Mouse (Mus musculus) forebrain, embryonic 11.5 days (tissue): ENCODE data around the gene Arrdc4. TPM values are rescaled to one million over a fixed set of nuclear protein-coding genes. Genes with fewer than 3 reads are reported as not detected.

Source experiments
- ATAC-seq: fragments of 200-750 bp; cut with Nextera tagmentation; replicated peaks from 2 replicates; pipeline ENCODE4 v1.8.0; 2017; ENCODE audit warnings: moderate TSS enrichment; ENCODE audit not compliant: low FRiP score
- DNase-seq: peaks from one replicate; pipeline ENCODE4 v3.0.0-alpha.2; 2017; ENCODE audit warnings: low spot score
- H3K27ac ChIP-seq: fragments of 300-500 bp; sonication (generic); 2 replicates; pipeline ENCODE4 v1.5.1; 2014; ENCODE audit warnings: low read depth, low read length
- H3K27me3 ChIP-seq: fragments of 300-500 bp; sonication (generic); 2 replicates; pipeline ENCODE4 v1.6.1; 2014; ENCODE audit warnings: mild to moderate bottlenecking, low read length, mixed read lengths; ENCODE audit not compliant: control insufficient read depth, insufficient read depth
- H3K36me3 ChIP-seq: fragments of 300-500 bp; sonication (generic); 2 replicates; pipeline ENCODE4 v1.6.1; 2014; ENCODE audit warnings: mild to moderate bottlenecking, low read length, moderate library complexity, mixed read lengths; ENCODE audit not compliant: control insufficient read depth, insufficient read depth
- H3K4me1 ChIP-seq: fragments of 300-500 bp; sonication (generic); replicated peaks from 2 replicates; pipeline ENCODE4 v1.6.1; 2014; ENCODE audit warnings: low read length, mixed read lengths; ENCODE audit not compliant: control insufficient read depth, insufficient read depth
- H3K4me2 ChIP-seq: fragments of 300-500 bp; sonication (generic); 2 replicates; pipeline ENCODE4 v1.6.1; 2014; ENCODE audit warnings: low read depth, mild to moderate bottlenecking, low read length, moderate library complexity, mixed read lengths; ENCODE audit not compliant: severe bottlenecking
- H3K4me3 ChIP-seq: fragments of 300-500 bp; sonication (generic); 2 replicates; pipeline ENCODE4 v1.5.1; 2014; ENCODE audit warnings: low read depth, low read length
- H3K9ac ChIP-seq: fragments of 300-500 bp; sonication (generic); 2 replicates; pipeline ENCODE4 v1.6.1; 2014; ENCODE audit warnings: low read length
- H3K9me3 ChIP-seq: fragments of 300-500 bp; sonication (generic); 2 replicates; pipeline ENCODE4 v1.6.1; 2016; ENCODE audit warnings: low read length, mixed read lengths; ENCODE audit not compliant: control insufficient read depth
- WGBS: fragments of 180-500 bp; shearing (Covaris S2); extraction: QIAGEN DNeasy Blood & Tissue Kit; methylation state at CpG from one replicate; pipeline ENCODE4 v1.1.7; 2014; 5-methylcytosine and 5-hydroxymethylcytosine counted together
- polyA plus RNA-seq: library from polyadenylated mRNA; unstranded; fragments of >200 nt; fragmentation: Nextera tagmentation; extraction: Ambion mirVana; gene quantifications from 2 replicates; pipeline ENCODE4 v1.2.1, GENCODE M21; 2014

Gene Arrdc4
- polyA plus RNA-seq, result 16.6 and 18.6 TPM in 2 replicates

DNA sequence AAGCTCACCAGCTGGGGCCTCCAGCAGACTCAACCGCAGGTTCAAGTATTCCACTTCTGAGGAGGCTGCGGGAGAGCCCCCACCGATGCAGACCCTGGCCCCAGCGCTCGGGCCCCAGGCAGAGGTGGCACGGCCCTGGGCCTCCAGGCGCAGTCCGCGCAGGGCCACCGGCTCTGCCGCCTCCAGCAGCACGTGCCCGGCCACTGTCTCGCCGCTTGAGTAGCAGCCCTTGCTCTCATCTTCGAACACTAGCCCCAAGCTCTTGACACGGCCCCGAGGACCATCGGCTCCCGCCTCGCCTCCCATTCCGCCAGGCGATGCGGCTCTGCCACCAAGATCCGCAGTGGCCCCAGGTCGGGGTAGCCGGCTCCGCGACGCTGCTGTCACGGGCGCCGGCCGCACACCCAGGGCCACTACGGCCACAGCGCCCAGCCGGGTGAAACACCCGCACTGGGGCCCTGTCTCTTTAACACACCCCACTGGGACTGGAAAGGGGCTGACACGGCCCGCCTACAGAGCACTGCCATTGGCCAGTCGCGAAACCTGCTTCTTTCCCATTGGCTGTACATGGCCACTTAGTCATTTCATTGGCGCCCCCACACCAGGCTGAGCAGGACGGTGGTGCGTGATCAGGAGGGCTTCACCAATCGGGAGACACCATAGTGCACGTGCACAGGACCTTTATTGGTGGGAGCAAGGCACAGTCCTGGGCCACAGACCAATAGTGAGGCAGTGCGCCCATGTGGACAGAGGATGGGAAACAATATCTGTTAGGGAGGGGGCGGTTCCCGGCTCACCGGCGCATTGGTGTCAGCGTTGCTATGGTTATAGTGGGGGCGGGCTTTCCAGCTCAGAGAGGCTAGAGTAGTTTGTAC lies at the start of gene Arrdc4:
Arrdc4 (minus strand) TSS at position 481 of the 875 bp plus-strand sequence.
- H3K27ac ChIP-seq, result peak within 1 kb of the TSS; percentile 37; the same call in 1 of the 2 replicates
- H3K4me1 ChIP-seq, result peaks cover 2% of the 10 kb centered on the region; the same call in 1 of the 2 replicates
- no peaks in the 10 kb centered on the region for H3K27me3 ChIP-seq
- peak within 1 kb of the TSS; percentile 72 for H3K4me3 ChIP-seq
- H3K9me3 ChIP-seq, result no peaks in the 10 kb centered on the region
- no peaks in the 10 kb centered on the region for H3K36me3 ChIP-seq
- under 1% methylated on average over 54 of the region's 54 CpGs for WGBS
- DNase-seq, result peak; percentile 97
- ATAC-seq, result peak; percentile 100
- H3K4me2 ChIP-seq, result peak within 1 kb of the TSS; percentile 83
- peak within 1 kb of the TSS; percentile 70 for H3K9ac ChIP-seq

DNA sequence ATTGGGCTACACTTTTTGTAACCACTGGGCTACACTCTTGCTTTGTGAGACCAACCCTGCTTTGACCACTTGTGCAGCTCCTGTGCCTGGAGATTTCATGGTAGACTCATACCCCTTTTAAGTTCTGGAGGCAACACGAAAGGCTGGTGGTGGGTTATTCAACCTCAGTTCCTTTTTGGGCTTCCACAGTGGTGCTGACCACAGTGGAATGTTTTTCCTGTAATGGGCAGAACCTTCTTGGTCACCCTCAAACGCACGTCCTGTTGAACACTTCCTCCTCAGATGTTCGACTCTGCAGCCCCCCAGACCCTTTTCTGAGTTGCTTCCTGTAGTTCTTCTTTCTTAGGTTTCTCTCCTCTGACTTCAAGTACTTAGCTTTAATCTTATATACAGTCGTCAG lies 46.5 kb upstream of the Arrdc4 start:
- H3K36me3 ChIP-seq, result no peaks in the 10 kb centered on the region
- H3K9ac ChIP-seq, result no peak overlapping the region
- 79% methylated on average over 5 of the region's 5 CpGs for WGBS
- no peak for DNase-seq
- H3K4me2 ChIP-seq, result no peak overlapping the region
- no peak overlapping the region for H3K27ac ChIP-seq
- no peak overlapping the region for H3K4me3 ChIP-seq
- no peaks in the 10 kb centered on the region for H3K27me3 ChIP-seq
- no peaks in the 10 kb centered on the region for H3K4me1 ChIP-seq
- H3K9me3 ChIP-seq, result no peaks in the 10 kb centered on the region
- no peak for ATAC-seq

DNA sequence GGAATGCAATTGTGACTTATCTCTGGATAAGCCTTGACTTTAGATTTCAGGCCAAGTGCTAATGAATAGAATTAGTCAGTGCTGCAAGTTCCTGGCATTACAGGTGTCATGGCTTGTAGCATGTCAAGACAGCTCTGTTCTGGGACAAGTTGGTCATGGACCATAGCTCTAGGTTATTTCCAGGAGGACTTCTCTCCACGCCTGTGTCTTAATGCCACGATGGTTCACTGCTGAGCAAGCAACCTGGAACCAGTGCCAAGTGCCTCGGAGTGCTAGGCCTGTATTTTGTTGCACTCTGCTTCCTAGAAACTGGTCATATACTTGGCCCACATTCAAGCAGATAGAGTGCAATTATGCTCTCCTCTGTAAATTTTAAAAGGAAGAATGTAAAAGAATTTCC lies 39.7 kb upstream of the Arrdc4 start:
- no peak overlapping the region for H3K9ac ChIP-seq
- H3K4me3 ChIP-seq, result no peak overlapping the region
- ATAC-seq (no peak), DNase-seq (no peak)
- H3K4me1 ChIP-seq, result no peaks in the 10 kb centered on the region
- no peaks in the 10 kb centered on the region for H3K27me3 ChIP-seq
- no peak overlapping the region for H3K27ac ChIP-seq
- no peak overlapping the region for H3K4me2 ChIP-seq
- no peaks in the 10 kb centered on the region for H3K9me3 ChIP-seq
- H3K36me3 ChIP-seq, result no peaks in the 10 kb centered on the region
- 89% methylated on average over 3 of the region's 3 CpGs for WGBS

DNA sequence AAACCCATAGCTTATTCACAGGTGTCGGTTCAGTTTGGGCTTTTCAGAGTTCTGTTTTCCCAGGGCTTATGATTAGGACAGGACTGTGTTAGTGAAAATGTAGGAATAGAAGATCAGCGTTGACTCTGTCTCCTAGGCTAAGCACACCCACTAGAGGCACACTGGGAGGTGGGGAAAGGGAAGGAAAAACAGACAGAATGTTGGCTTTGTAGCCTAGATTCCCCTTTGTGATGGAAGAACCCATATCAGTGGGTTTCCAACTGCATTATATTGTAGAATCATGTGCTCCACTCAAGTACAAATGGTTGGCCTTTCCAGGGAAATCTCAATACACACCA lies 22.7 kb upstream of the Arrdc4 start:
- 84% methylated on average over 2 of the region's 2 CpGs for WGBS
- Histone ChIP-seq H3K36me3 (no peaks in the 10 kb centered on the region), H3K9ac (no peak overlapping the region), H3K4me1 (no peaks in the 10 kb centered on the region), H3K4me3 (no peak overlapping the region), H3K9me3 (no peaks in the 10 kb centered on the region), H3K4me2 (no peak overlapping the region), H3K27ac (no peak overlapping the region), H3K27me3 (no peaks in the 10 kb centered on the region)
- DNase-seq, result no peak
- no peak for ATAC-seq

DNA sequence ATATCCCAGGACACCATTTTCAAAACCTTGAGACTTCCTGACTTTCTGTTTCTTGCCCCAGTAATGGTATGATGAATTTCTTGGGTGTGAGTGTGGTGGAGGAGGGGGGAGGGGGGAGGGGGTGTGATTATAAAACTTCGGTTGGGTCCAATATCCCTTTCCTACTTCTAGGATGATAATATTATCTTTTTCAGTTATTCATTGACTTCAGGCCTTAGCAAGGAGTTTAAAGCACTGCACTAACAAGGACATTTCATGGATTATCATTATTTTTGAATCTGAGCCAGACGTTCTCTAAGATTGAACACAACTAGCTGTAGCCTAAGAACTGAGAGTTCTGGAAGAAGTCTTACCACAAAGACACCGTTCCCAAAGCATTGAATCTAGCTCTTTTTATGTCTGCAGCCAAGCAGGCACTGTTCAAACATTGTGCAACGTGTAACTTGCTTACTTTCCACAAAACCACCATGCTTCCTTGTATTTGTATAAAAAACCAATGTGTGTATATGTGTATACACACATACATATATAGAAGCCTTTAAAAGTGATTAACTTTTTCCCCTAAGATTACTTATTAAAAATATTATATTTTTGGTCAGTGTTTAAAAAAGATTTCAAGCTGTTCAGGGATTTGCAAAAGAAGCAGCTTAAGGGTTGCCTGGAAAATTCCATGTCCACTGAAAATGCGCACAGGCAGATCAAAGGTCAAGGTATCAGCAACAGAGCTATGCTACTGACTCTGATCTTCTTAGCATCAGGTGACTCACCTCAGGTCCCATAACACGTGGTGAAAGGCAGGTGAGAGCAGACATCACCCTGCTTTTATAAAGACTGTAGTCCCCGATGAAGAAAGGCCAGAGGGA lies 22.1 kb upstream of the Arrdc4 start:
- 82% methylated on average over 7 of the region's 7 CpGs for WGBS
- no peaks in the 10 kb centered on the region for H3K4me1 ChIP-seq
- ATAC-seq, result no peak

DNA sequence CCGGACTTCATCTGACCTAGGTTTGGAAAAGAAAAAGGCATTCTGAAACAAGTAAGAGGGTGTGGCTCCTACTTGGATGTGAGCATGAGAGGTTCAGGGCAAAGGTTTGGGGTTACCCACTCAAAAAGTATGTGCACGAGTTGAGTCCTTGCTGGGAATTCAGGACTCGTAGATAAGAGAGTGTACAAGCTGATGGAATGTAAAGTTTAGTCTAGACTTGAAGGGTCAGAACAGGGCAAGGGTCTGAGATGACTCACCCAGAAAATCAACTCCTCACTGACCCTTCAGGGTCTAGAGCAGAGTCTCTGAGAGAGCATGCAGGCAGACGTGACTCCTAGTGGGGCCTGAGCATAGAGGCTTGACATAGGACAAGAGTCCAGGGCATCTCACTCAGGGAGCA lies 16.9 kb upstream of the Arrdc4 start:
- H3K27me3 ChIP-seq, result no peaks in the 10 kb centered on the region
- DNase-seq (no peak), ATAC-seq (no peak)
- 78% methylated on average over 4 of the region's 4 CpGs for WGBS
- no peak overlapping the region for H3K4me2 ChIP-seq
- no peak overlapping the region for H3K27ac ChIP-seq
- no peaks in the 10 kb centered on the region for H3K4me1 ChIP-seq
- no peak overlapping the region for H3K9ac ChIP-seq
- no peak overlapping the region for H3K4me3 ChIP-seq
- no peaks in the 10 kb centered on the region for H3K9me3 ChIP-seq
- no peaks in the 10 kb centered on the region for H3K36me3 ChIP-seq

More for the DNA sequence above, 22.1 kb upstream of the Arrdc4 start:
- Histone ChIP-seq H3K27me3 (no peaks in the 10 kb centered on the region), H3K9ac (no peak overlapping the region), H3K36me3 (no peaks in the 10 kb centered on the region), H3K4me2 (no peak overlapping the region), H3K27ac (no peak overlapping the region), H3K9me3 (no peaks in the 10 kb centered on the region), H3K4me3 (no peak overlapping the region)
- DNase-seq, result no peak

DNA sequence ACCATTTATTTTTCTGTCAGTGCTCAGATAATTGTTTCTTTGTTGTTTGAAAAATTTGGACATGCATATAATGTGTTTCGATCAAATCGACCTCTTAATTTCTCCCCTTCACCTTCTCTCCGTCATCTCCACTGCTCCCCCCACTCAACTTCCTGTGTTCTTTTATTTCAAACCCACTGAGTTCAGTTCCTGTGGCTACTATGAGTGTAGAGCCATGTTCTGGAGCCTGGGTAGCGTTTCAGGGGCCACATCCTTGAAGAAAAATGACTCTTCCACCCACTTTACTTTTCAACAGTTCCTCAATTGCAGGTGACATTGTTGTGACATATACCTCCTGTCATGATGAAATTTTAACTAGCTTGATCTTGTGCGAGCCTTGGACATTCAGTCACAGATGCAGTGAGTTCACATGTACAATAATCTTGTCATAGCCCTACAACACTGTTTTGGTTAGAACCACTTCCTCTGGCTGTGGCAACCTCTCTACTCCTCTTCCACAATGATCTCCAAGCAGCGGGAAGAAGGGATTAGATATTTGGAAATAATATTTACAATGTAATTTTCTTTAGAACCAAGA lies 10.2 kb upstream of the Arrdc4 start:
- 86% methylated on average over 6 of the region's 6 CpGs for WGBS
- DNase-seq (no peak), ATAC-seq (no peak)
- Histone ChIP-seq H3K4me3 (no peak overlapping the region), H3K9me3 (no peaks in the 10 kb centered on the region), H3K27ac (no peak overlapping the region), H3K9ac (no peak overlapping the region), H3K27me3 (peaks cover 4% of the 10 kb centered on the region; the same call in 1 of the 2 replicates), H3K36me3 (no peaks in the 10 kb centered on the region), H3K4me2 (no peak overlapping the region), H3K4me1 (no peaks in the 10 kb centered on the region)

DNA sequence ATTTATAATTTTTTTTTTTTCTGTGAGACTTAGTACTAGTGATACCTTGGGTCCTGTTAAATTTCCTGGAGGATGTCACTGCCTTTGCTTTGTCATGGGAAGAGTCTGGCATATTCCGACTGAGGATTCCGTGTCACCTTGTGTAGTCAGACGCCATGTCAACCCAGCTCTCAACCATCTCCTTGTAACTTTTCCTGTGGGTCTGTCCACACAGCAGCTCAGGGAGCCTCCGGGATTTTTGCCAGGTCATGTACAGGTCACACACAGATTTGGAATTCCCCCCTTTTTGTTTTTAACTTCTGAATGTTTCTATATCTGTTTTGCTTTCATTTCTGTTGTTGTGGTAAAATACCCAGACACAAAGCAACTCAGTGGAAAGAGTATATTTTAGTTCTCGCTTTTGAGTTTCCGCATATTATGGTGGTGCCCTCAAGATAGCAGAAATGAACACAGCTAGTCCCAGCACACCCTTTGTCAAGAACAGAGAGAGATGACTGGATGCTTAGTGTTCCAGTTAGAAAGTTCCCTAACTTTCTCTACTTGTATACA lies 7.7 kb upstream of the Arrdc4 start:
- no peak overlapping the region for H3K4me2 ChIP-seq
- H3K4me3 ChIP-seq, result no peak overlapping the region
- WGBS, result 90% methylated on average over 6 of the region's 6 CpGs
- peaks cover 4% of the 10 kb centered on the region; the same call in 1 of the 2 replicates for H3K27me3 ChIP-seq
- H3K9me3 ChIP-seq, result no peaks in the 10 kb centered on the region
- H3K9ac ChIP-seq, result no peak overlapping the region
- H3K4me1 ChIP-seq, result no peaks in the 10 kb centered on the region
- H3K36me3 ChIP-seq, result no peaks in the 10 kb centered on the region
- ATAC-seq, result no peak
- DNase-seq, result no peak
- no peak overlapping the region for H3K27ac ChIP-seq
